Mouse (Mus musculus) testis, adult 2 months (tissue): Measurements from ENCODE around the gene Ric8b.

Experiments used
- CTCF ChIP-seq: fragments of 200-500 bp; IDR thresholded peaks from 2 replicates; pipeline ENCODE4 v1.5.1; 2012; ENCODE audit warnings: low read depth, mild to moderate bottlenecking, inconsistent platforms, low read length, moderate library complexity; ENCODE audit not compliant: control insufficient read depth, insufficient read depth, insufficient replicate concordance
- POLR2A ChIP-seq: fragments of 200-500 bp; IDR thresholded peaks from 2 replicates; pipeline ENCODE4 v1.6.1; 2012; ENCODE audit warnings: low read depth, mild to moderate bottlenecking, inconsistent platforms, low read length, moderate library complexity; ENCODE audit not compliant: control insufficient read depth

- TF ChIP-seq CTCF (no peak), POLR2A (no peak)
Observed at GRCm38 (mm10) chr10:84980291-84980690, 62.9 kb downstream of the Ric8b start.
